Mouse (Mus musculus): ENCODE data around the gene Trim26. TPM values are rescaled to one million over a fixed set of nuclear protein-coding genes. Genes with fewer than 3 reads are reported as not detected.
A peak's percentile ranks its signal among the peaks of the same experiment; 100 is the strongest.
"Not testable (repeated sequence)": the region's sequence is repeated elsewhere in the genome, so short reads cannot be mapped to it uniquely, and the experiment has no call there.

Gene Trim26
- total RNA-seq (2021), result 10 to 100 TPM; 23.1 to 24.2 TPM

- intact Hi-C loops (cut with DNase I), result loop anchor here (5.0 kb wide), 2 partner anchors 120 to 210 kb away; partner anchors contain the start of genes Gabbr1, Znrd1 and Znrd1as
- peak; percentile 100 for DNase-seq
Measured at GRCm38 (mm10) chr17:36836874-36837647, at the start of gene Trim26. Gene Trim26, plus strand, starts transcription at chr17:36837134.

GRCm38 (mm10) chr17:36788351-36788750 is 48.6 kb upstream of the Trim26 start:
- intact Hi-C loops (cut with DNase I), result loop anchor here (5.0 kb wide), 3 partner anchors 34 to 481 kb away; no protein-coding TSS in a partner anchor
- DNase-seq, result no peak

GRCm38 (mm10) chr17:36788801-36789200 is 48.1 kb upstream of the Trim26 start:
- intact Hi-C loops (cut with DNase I), result loop anchor here (5.0 kb wide), 3 partner anchors 34 to 482 kb away; no protein-coding TSS in a partner anchor
- DNase-seq, result peak; percentile 70 to 84

GRCm38 (mm10) chr17:36799493-36799892 is 37.4 kb upstream of the Trim26 start:
- DNase-seq, result no peak
- intact Hi-C loops (cut with DNase I), result no loop called here

GRCm38 (mm10) chr17:36799921-36800462 is 36.9 kb upstream of the Trim26 start:
- intact Hi-C loops (cut with DNase I); DNase-seq: not testable (repeated sequence)

GRCm38 (mm10) chr17:36811871-36812270 is 25.1 kb upstream of the Trim26 start, which contains the start of gene H2-M10.6:
Gene H2-M10.6, plus strand, starts transcription at chr17:36812171.
- no peak for DNase-seq
- intact Hi-C loops (cut with DNase I), result loop anchor here (1.0 kb wide), 1 partner anchor 447 kb away; no protein-coding TSS in a partner anchor

- intact Hi-C loops (cut with DNase I), result loop anchor here (1.0 to 5.0 kb wide), 3 partner anchors 37 to 90 kb away; partner anchors contain the start of gene Trim40
- DNase-seq, result peak; percentile 55 to 69
Measured at GRCm38 (mm10) chr17:36824005-36824404, 12.9 kb upstream of the Trim26 start.

- DNase-seq, result peak in 1 of 2 experiments; percentile 16
- intact Hi-C loops (cut with DNase I), result no loop called here
Measured at GRCm38 (mm10) chr17:36825525-36825924, 11.4 kb upstream of the Trim26 start.

GRCm38 (mm10) chr17:36826002-36826401 is 10.9 kb upstream of the Trim26 start:
- DNase-seq, result peak; percentile 92 to 96
- intact Hi-C loops (cut with DNase I), result not testable (repeated sequence)

- no peak for DNase-seq
- intact Hi-C loops (cut with DNase I), result no loop called here
Measured at GRCm38 (mm10) chr17:36828488-36828887, 8.4 kb upstream of the Trim26 start.

GRCm38 (mm10) chr17:36830470-36830869 is 6.5 kb upstream of the Trim26 start:
- DNase-seq, result no peak
- intact Hi-C loops (cut with DNase I), result no loop called here

- DNase-seq, result no peak
- intact Hi-C loops (cut with DNase I), result no loop called here
Measured at GRCm38 (mm10) chr17:36832694-36833093, 4.2 kb upstream of the Trim26 start.

GRCm38 (mm10) chr17:36835591-36836426 is 1.1 kb upstream of the Trim26 start:
- intact Hi-C loops (cut with DNase I), result loop anchor here (5.0 kb wide), 2 partner anchors 121 to 211 kb away; partner anchors contain the start of genes Gabbr1, Znrd1 and Znrd1as
- DNase-seq, result peak; percentile 66 to 73

GRCm38 (mm10) chr17:36836427-36836812 is 514 bp upstream of the Trim26 start:
- DNase-seq, result peak in 1 of 2 experiments; percentile 21
- intact Hi-C loops (cut with DNase I), result loop anchor here (5.0 kb wide), 2 partner anchors 121 to 211 kb away; partner anchors contain the start of genes Gabbr1, Znrd1 and Znrd1as

GRCm38 (mm10) chr17:36839001-36839400 is 2.1 kb downstream of the Trim26 start:
- DNase-seq, result no peak
- intact Hi-C loops (cut with DNase I), result loop anchor here (5.0 kb wide), 2 partner anchors 118 to 208 kb away; partner anchors contain the start of genes Gabbr1, Znrd1 and Znrd1as

- intact Hi-C loops (cut with DNase I), result loop anchor here (5.0 kb wide), 2 partner anchors 117 to 207 kb away; partner anchors contain the start of genes Gabbr1, Znrd1 and Znrd1as
- no peak for DNase-seq
Measured at GRCm38 (mm10) chr17:36839931-36840330, 3.0 kb downstream of the Trim26 start.

- intact Hi-C loops (cut with DNase I), result no loop called here
- no peak for DNase-seq
Measured at GRCm38 (mm10) chr17:36840961-36841445, 4.1 kb downstream of the Trim26 start.

GRCm38 (mm10) chr17:36843696-36844095 is 6.8 kb downstream of the Trim26 start:
- intact Hi-C loops (cut with DNase I), result no loop called here

GRCm38 (mm10) chr17:36844286-36844719 is 7.4 kb downstream of the Trim26 start:
- intact Hi-C loops (cut with DNase I), result no loop called here
- peak in 1 of 2 experiments; percentile 17 for DNase-seq

More at GRCm38 (mm10) chr17:36843696-36844095, 6.8 kb downstream of the Trim26 start:
- DNase-seq, result no peak

- no peak for DNase-seq
- intact Hi-C loops (cut with DNase I), result no loop called here
Measured at GRCm38 (mm10) chr17:36844725-36845124, 7.8 kb downstream of the Trim26 start.
